Mouse (Mus musculus): Measurements from ENCODE around the gene Unc13a.

DNA sequence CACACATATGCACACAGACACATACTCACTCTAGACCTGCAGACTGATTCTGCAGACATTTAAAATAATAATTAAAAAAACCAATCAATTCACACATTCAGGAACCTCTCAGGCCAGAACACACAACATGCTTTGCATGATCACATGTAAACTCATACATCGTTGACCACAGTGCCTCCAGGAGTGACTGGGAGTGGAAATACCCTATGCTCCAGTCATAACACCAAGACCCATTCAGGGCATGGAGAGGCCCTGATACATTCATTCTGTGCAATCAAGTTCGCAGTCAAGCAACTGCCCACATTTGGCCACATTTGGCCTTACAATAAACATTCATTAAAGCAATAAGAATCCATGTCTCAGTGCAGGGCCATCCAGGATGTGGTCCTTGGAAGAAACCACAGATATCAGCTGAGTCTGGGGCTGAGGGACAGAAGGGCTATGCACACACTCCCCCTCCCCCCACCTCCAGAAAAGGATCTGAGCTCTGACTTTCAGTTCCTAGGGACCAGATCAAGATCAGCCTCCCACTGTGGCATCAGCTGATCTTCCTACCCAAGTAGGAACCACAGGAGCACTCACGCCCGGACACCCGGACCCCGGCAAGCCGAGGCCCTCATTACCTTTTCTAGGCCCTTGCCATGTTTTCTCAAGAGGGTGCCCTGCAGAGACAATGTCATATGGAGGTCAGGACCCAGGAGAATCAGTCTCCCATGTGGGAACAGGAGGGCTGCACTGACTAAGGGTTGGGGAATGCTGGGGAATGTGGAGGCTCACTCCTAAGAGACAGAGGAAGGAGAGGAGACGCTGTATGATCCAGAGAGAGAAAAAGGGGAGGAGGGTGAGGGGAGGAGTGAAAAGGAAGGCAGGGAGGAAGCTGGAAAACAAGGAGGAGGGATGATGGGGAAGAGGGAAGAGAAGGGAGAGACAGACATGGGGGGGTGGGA is 34.1 kb downstream of the Unc13a start:
- TF ChIP-seq CHD2 (IDR thresholded peaks at IDR 0.05; ENCODE audit: low read depth, low read length) (no peak), MAFK (IDR thresholded peaks at IDR 0.05; ENCODE audit: insufficient read depth, low read depth, low read length) (no peak), ZNF384 (IDR thresholded peaks at IDR 0.05; ENCODE audit: low read depth, low read length) (no peak), ZC3H11A (IDR thresholded peaks at IDR 0.05; ENCODE audit: borderline replicate concordance, low read depth, low read length) (no peak), HCFC1 (IDR thresholded peaks at IDR 0.05; ENCODE audit: borderline replicate concordance, insufficient read depth, low read length) (no peak)
